Mouse (Mus musculus): ENCODE measurements around the gene Klhl33. TPM values are rescaled to one million over a fixed set of nuclear protein-coding genes. Genes with fewer than 3 reads are reported as not detected.
"Not testable (repeated sequence)": the region's sequence is repeated elsewhere in the genome, so short reads cannot be mapped to it uniquely, and the experiment has no call there.

Klhl33 gene
- polyA plus RNA-seq (2015; fragmentation: Nextera tagmentation; extraction: Ambion mirVana) = 0.52 and 0.63 TPM in 2 replicates

DNA sequence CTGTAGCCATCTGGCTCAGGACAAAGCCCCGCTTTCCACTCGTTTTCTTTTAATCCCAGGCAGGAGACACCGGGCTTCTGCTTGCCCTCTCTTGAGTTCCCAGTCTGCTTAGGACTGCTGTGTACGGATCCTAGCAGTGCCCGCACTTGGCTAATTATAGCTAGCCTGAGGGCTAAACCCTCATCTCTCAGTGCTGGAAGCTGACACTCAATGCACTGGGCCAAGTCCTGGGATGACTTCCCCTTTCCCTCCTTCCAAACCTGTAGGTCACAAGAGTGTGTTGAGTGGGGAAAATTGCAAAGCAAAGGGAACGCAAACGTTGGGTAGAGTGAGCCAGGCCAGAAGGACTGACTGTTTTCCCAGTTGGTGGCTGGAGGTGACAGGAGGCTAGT, at the start of gene Klhl33:
Klhl33 (minus strand) TSS at position 134 of the 392 bp plus-strand sequence.
- peak within 1 kb of the TSS; percentile 30 for H3K4me3 ChIP-seq (ENCODE audit: low read depth, low read length)
- H3K4me2 ChIP-seq (replicated peaks; ENCODE audit: low read depth, low read length) = peak within 1 kb of the TSS; percentile 62
- H3K9me3 ChIP-seq (ENCODE audit: low read length) = no peaks in the 10 kb centered on the region
- H3K4me1 ChIP-seq (ENCODE audit: insufficient read depth, low read depth, low read length) = peaks cover 4% of the 10 kb centered on the region
- H3K36me3 ChIP-seq (ENCODE audit: insufficient read depth, low read length) = no peaks in the 10 kb centered on the region
- ATAC-seq = no peak
- H3K9ac ChIP-seq (replicated peaks; ENCODE audit: low read depth) = peak within 1 kb of the TSS; percentile 24; the same call in 1 of the 2 replicates
- 53% methylated on average over 7 of the region's 7 CpGs for whole genome bisulfite sequencing
- peak within 1 kb of the TSS; percentile 63 for H3K27ac ChIP-seq (ENCODE audit: low read length)
- no peaks in the 10 kb centered on the region for H3K27me3 ChIP-seq (replicated peaks; ENCODE audit: insufficient read depth, low read length)
- DNase-seq (ENCODE audit: low spot score) = no peak
- TF ChIP-seq EP300 (IDR thresholded peaks at IDR 0.05) = no peak
- TF ChIP-seq CTCF (IDR thresholded peaks at IDR 0.05) = no peak

DNA sequence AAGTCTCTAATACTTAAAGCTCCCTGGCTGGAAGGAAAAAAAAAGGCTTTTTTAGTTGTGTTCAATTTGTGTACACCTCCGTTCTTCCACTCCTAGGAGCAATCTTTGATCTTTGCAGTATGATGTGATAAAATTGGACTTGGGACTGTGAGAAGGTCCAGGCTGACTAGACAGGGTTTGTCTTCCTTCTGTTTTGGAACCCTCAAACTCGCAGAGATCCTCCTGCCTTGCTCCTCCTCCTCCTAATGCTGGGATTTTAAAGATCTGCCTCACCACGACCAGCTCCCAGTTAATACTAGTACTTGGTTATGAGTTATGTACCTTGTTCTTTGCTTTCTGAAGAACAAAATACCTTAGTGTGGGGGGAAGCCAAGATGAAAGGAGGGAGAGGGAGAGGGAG, 48.2 kb upstream of the Klhl33 start:
- not testable (repeated sequence) for H3K36me3 ChIP-seq (ENCODE audit: insufficient read depth, low read length); H3K27me3 ChIP-seq (replicated peaks; ENCODE audit: insufficient read depth, low read length); H3K9me3 ChIP-seq (ENCODE audit: low read length); DNase-seq (ENCODE audit: low spot score); ATAC-seq; H3K4me1 ChIP-seq (ENCODE audit: insufficient read depth, low read depth, low read length)
- WGBS = 13% methylated on average over 3 of the region's 3 CpGs
- H3K4me3 ChIP-seq (ENCODE audit: low read depth, low read length) = peak overlapping the region; percentile 55
- peak overlapping the region; percentile 84 for H3K27ac ChIP-seq (ENCODE audit: low read length)
- H3K4me2 ChIP-seq (replicated peaks; ENCODE audit: low read depth, low read length) = peak overlapping the region; percentile 64
- H3K9ac ChIP-seq (replicated peaks; ENCODE audit: low read depth) = peak overlapping the region; percentile 39; the same call in 1 of the 2 replicates

DNA sequence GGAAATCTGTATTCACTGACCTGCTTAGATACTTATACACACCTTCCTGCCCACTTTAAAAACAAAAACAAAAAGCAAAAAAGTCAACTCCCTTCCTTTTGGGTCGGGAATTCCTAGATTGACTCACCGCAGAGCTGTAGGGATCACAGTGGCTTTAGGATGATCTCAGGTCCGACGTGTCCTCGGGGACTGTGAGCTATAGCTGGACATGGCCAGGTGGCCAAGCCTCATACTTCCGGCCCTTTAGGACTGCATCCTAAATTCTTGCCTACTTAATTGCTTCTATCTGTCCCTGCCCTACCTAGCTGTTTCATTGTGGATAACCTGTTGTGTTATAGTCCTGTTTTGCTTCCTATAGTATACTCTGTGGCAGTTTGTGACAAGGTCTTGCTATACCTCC, 47.8 kb upstream of the Klhl33 start:
- Histone ChIP-seq H3K27ac (ENCODE audit: low read length) (peak overlapping the region; percentile 84), H3K4me2 (replicated peaks; ENCODE audit: low read depth, low read length) (peak overlapping the region; percentile 64), H3K9ac (replicated peaks; ENCODE audit: low read depth) (peak overlapping the region; percentile 39; the same call in 1 of the 2 replicates), H3K4me3 (ENCODE audit: low read depth, low read length) (peak overlapping the region; percentile 55)
- not testable (repeated sequence) for H3K9me3 ChIP-seq (ENCODE audit: low read length); H3K36me3 ChIP-seq (ENCODE audit: insufficient read depth, low read length); H3K4me1 ChIP-seq (ENCODE audit: insufficient read depth, low read depth, low read length); ATAC-seq; DNase-seq (ENCODE audit: low spot score); H3K27me3 ChIP-seq (replicated peaks; ENCODE audit: insufficient read depth, low read length)
- WGBS = 4% methylated on average over 6 of the region's 6 CpGs

DNA sequence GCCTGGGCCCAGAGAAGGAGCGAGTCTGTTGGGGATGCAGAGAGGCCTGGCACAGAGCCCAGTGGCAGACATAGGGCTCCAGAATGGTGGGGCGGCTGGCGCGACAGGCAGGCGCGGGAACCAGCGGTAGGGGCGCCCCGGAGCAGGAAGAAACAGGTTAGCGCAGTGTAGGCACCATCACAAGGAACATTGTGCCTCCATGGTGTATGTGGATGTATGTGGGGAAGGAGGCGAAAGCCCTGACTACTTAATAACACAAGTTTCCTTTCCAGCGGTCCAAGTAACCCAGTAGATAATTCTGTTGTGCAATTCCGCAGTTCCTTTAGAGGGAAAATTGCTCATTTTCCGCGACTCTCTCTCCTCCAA, 47.3 kb upstream of the Klhl33 start:
- TF ChIP-seq CTCF (IDR thresholded peaks at IDR 0.05) = peak; percentile 57
- TF ChIP-seq EP300 (IDR thresholded peaks at IDR 0.05) = 0 out of 2 replicates have a peak, but pooled peaks have one; percentile 26
- not testable (repeated sequence) for H3K36me3 ChIP-seq (ENCODE audit: insufficient read depth, low read length); H3K27me3 ChIP-seq (replicated peaks; ENCODE audit: insufficient read depth, low read length); H3K9me3 ChIP-seq (ENCODE audit: low read length); H3K4me1 ChIP-seq (ENCODE audit: insufficient read depth, low read depth, low read length)
- H3K4me3 ChIP-seq (ENCODE audit: low read depth, low read length) = peak overlapping the region; percentile 55
- peak overlapping the region; percentile 64 for H3K4me2 ChIP-seq (replicated peaks; ENCODE audit: low read depth, low read length)
- ATAC-seq = peak; percentile 90
- peak overlapping the region; percentile 39; the same call in 1 of the 2 replicates for H3K9ac ChIP-seq (replicated peaks; ENCODE audit: low read depth)
- peak; percentile 54 for DNase-seq (ENCODE audit: low spot score)
- under 1% methylated on average over 9 of the region's 15 CpGs for WGBS
- H3K27ac ChIP-seq (ENCODE audit: low read length) = peak overlapping the region; percentile 84

DNA sequence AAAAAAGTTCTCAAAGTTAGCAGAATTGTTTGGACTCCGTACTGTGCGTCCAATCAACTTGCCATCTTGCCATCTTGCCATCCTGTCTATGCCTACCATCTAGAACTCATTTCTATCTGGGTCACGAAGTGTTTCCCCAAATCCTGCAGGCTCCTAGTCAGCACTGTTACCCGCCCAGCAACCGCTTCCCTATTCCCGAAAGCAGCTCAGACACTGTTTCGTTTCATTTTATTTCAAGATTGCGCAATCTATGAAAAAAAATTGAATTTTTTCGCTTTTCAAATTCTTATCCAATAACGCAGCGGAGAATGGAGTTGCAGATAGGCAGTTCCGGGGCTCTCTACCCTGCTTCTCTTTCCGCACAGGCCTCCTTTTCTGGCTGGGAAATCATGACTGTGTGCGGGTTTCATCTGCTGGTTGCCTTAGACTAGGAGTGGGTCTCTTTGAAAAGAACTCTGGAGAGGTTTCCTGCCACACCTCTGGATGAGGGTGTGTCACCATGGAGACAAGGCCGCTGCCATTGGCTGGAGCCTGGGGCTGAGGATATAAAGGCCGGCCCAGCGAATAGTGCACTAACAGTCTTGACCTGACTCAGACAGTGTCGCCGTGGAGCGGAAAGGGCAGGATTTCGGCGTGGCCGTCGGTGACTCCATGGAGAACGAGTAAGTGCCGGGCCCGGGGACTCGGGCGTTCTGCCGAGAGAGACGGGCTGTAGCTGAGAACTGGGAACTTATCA, 46.8 kb upstream of the Klhl33 start, which contains the start of gene Gm49342:
Gm49342 (plus strand) TSS at position 586 of the 736 bp plus-strand sequence.
- Histone ChIP-seq H3K4me3 (ENCODE audit: low read depth, low read length) (peak within 1 kb of the TSS; percentile 55), H3K9me3 (ENCODE audit: low read length) (no peaks in the 10 kb centered on the region), H3K4me2 (replicated peaks; ENCODE audit: low read depth, low read length) (peak within 1 kb of the TSS; percentile 64), H3K27me3 (replicated peaks; ENCODE audit: insufficient read depth, low read length) (no peaks in the 10 kb centered on the region), H3K9ac (replicated peaks; ENCODE audit: low read depth) (peak within 1 kb of the TSS; percentile 39; the same call in 1 of the 2 replicates), H3K4me1 (ENCODE audit: insufficient read depth, low read depth, low read length) (no peaks in the 10 kb centered on the region), H3K27ac (ENCODE audit: low read length) (peak within 1 kb of the TSS; percentile 84), H3K36me3 (ENCODE audit: insufficient read depth, low read length) (no peaks in the 10 kb centered on the region)
- WGBS = 9% methylated on average over 31 of the region's 31 CpGs
- TF ChIP-seq EP300 (IDR thresholded peaks at IDR 0.05) (0 out of 2 replicates have a peak, but pooled peaks have one; percentile 11), CTCF (IDR thresholded peaks at IDR 0.05) (peak; percentile 68)
- peak; percentile 99 for ATAC-seq
- DNase-seq (ENCODE audit: low spot score) = peak; percentile 98

DNA sequence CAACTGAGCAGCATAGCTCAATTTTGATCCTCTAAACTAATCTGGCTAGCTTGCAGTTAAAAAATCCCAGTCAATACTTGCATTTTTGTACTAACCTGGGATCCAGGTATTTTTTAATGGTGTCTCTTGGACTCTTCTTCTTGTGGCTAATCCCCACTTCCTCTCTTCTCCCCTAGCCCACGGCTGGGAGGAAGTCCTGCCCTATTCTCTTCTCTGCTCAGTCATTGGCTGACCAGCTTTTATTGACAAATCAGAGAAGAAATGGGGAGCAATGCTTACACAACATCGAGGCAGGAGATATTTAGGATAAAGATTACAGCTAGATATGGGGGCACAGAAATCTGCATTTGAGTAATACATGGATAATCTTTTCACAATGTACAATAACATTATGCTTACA, 41.6 kb upstream of the Klhl33 start:
- Histone ChIP-seq H3K36me3 (ENCODE audit: insufficient read depth, low read length) (no peaks in the 10 kb centered on the region), H3K27me3 (replicated peaks; ENCODE audit: insufficient read depth, low read length) (no peaks in the 10 kb centered on the region), H3K9me3 (ENCODE audit: low read length) (no peaks in the 10 kb centered on the region), H3K9ac (replicated peaks; ENCODE audit: low read depth) (no peak overlapping the region), H3K4me2 (replicated peaks; ENCODE audit: low read depth, low read length) (no peak overlapping the region), H3K4me3 (ENCODE audit: low read depth, low read length) (no peak overlapping the region), H3K27ac (ENCODE audit: low read length) (no peak overlapping the region), H3K4me1 (ENCODE audit: insufficient read depth, low read depth, low read length) (no peaks in the 10 kb centered on the region)
- no peak for ATAC-seq
- TF ChIP-seq EP300 (IDR thresholded peaks at IDR 0.05) = no peak
- no peak for TF ChIP-seq CTCF (IDR thresholded peaks at IDR 0.05)
- DNase-seq (ENCODE audit: low spot score) = no peak
- WGBS = 27% methylated on average over 2 of the region's 2 CpGs
